Mouse (Mus musculus) T-helper 1 cell (primary cell): Measurements from ENCODE around the gene Zscan4-ps3.
"Not testable (repeated sequence)": the region's sequence is repeated elsewhere in the genome, so short reads cannot be mapped to it uniquely, and the experiment has no call there.

Source experiments
- in situ Hi-C: fragments of 300-600 bp; cut with MboI, MseI; formaldehyde crosslinking; loops from one replicate; pipeline ENCODE4 v1.15.1; 2025; ENCODE audit warnings: high pct_unique_total_duplicates

Zscan4-ps3 gene

GRCm38 (mm10) chr7:11609008-11609407 lies at the start of gene Zscan4-ps3:
Gene Zscan4-ps3 (plus strand): TSS chr7:11609308.
- in situ Hi-C loops = not testable (repeated sequence)

- in situ Hi-C loops = not testable (repeated sequence)
Measured at GRCm38 (mm10) chr7:11617082-11617481, 8.0 kb downstream of the Zscan4-ps3 start.
